Mouse (Mus musculus) hindbrain, embryonic 13.5 days (tissue): ENCODE results near the gene Lemd2. TPM values are rescaled to one million over a fixed set of nuclear protein-coding genes. Genes with fewer than 3 reads are reported as not detected.

Experiments used
- ATAC-seq: fragments of 200-750 bp; cut with Nextera tagmentation; 2 replicates; pipeline ENCODE4 v1.8.0; 2017; ENCODE audit warnings: moderate TSS enrichment; ENCODE audit not compliant: low FRiP score
- H3K27ac ChIP-seq: fragments of 300-500 bp; sonication (generic); 2 replicates; pipeline ENCODE4 v1.5.1; 2015; ENCODE audit warnings: inconsistent platforms, mild to moderate bottlenecking, moderate library complexity
- H3K27me3 ChIP-seq: fragments of 300-500 bp; sonication (generic); 2 replicates; pipeline ENCODE4 v1.6.1; 2015; ENCODE audit warnings: mild to moderate bottlenecking, inconsistent platforms
- H3K36me3 ChIP-seq: fragments of 300-500 bp; sonication (generic); 2 replicates; pipeline ENCODE4 v1.6.1; 2015; ENCODE audit warnings: mild to moderate bottlenecking, inconsistent platforms
- H3K4me1 ChIP-seq: fragments of 300-500 bp; sonication (generic); replicated peaks from 2 replicates; pipeline ENCODE4 v1.6.1; 2015; ENCODE audit warnings: inconsistent platforms
- H3K4me2 ChIP-seq: fragments of 300-500 bp; sonication (generic); 2 replicates; pipeline ENCODE4 v1.6.1; 2015; ENCODE audit warnings: inconsistent platforms, mild to moderate bottlenecking, moderate library complexity
- H3K4me3 ChIP-seq: fragments of 300-500 bp; sonication (generic); 2 replicates; pipeline ENCODE4 v1.5.1; 2015; ENCODE audit warnings: mild to moderate bottlenecking, inconsistent platforms
- H3K9ac ChIP-seq: fragments of 300-500 bp; sonication (generic); 2 replicates; pipeline ENCODE4 v1.6.1; 2015; ENCODE audit warnings: mild to moderate bottlenecking, inconsistent platforms
- H3K9me3 ChIP-seq: fragments of 300-500 bp; sonication (generic); 2 replicates; pipeline ENCODE4 v1.6.1; 2016; ENCODE audit warnings: inconsistent platforms
- WGBS: fragments of 180-500 bp; shearing (Covaris S2); methylation state at CpG from one replicate; pipeline ENCODE4 v1.1.7; 2015; 5-methylcytosine and 5-hydroxymethylcytosine counted together
- polyA plus RNA-seq: library from polyadenylated mRNA; unstranded; fragments of >200 nt; fragmentation: Nextera tagmentation; extraction: Ambion mirVana; gene quantifications from 2 replicates; pipeline ENCODE4 v1.2.1, GENCODE M21; 2015

Gene Lemd2
- polyA plus RNA-seq, 1 experiment from 2014 or later = 19.9 TPM

DNA sequence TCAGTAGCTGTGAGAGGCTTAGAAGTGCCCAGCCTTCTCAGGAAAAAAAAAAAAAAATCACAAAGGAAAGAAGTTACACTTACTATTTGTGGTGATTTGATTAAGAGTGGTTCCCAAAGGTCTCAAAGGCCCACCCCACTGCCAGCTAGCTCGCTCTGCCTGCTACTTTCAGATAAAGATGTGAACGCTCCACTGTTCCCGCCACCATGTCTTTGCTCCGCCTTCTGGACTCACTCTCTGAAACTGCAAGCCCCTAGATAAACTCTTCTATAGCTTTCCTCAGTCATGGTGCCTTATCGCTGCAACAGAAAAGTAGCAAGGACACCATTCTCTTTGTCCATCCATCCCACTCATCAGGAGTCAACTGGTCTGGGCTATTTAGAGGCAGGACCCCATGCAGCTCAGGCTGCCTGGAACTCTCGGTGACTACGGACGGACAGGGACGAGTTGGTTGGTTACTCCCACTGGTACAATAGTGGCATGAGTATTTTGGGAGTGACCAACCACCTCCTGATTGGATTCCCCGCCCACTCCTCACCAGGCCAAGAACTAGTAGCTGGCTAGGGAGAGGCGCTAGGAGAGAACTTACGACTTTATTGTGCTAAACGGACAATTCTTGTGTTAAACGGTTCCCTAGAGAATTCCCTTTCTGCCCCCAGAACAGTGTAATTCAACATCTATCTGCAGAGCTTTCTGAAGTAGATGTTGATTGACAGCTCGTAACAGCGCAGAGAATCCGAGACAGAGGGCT lies 25.7 kb downstream of the Lemd2 start:
- Histone ChIP-seq H3K36me3 (no peaks in the 10 kb centered on the region), H3K4me2 (no peak overlapping the region)
- 80% methylated on average over 17 of the region's 17 CpGs for WGBS

GRCm38 (mm10) chr17:27178019-27178418 lies 26.2 kb downstream of the Lemd2 start:
- H3K36me3 ChIP-seq = no peaks in the 10 kb centered on the region
- ATAC-seq = no peak
- H3K4me3 ChIP-seq = no peak overlapping the region
- no peak overlapping the region for H3K9ac ChIP-seq
- H3K9me3 ChIP-seq = no peaks in the 10 kb centered on the region
- 93% methylated on average over 9 of the region's 9 CpGs for WGBS
- no peaks in the 10 kb centered on the region for H3K27me3 ChIP-seq
- H3K4me1 ChIP-seq = peaks cover 27% of the 10 kb centered on the region
- no peak overlapping the region for H3K4me2 ChIP-seq
- H3K27ac ChIP-seq = no peak overlapping the region

More for the DNA sequence above, 25.7 kb downstream of the Lemd2 start:
- H3K27ac ChIP-seq = no peak overlapping the region
- H3K27me3 ChIP-seq = no peaks in the 10 kb centered on the region
- ATAC-seq = no peak
- H3K4me1 ChIP-seq = peaks cover 27% of the 10 kb centered on the region
- no peak overlapping the region for H3K9ac ChIP-seq
- H3K9me3 ChIP-seq = no peaks in the 10 kb centered on the region
- H3K4me3 ChIP-seq = no peak overlapping the region

GRCm38 (mm10) chr17:27176754-27177153 lies 27.5 kb downstream of the Lemd2 start:
- 81% methylated on average over 4 of the region's 4 CpGs for WGBS
- no peaks in the 10 kb centered on the region for H3K36me3 ChIP-seq
- H3K4me1 ChIP-seq = peaks cover 20% of the 10 kb centered on the region
- no peak overlapping the region for H3K27ac ChIP-seq
- no peak for ATAC-seq
- H3K27me3 ChIP-seq = no peaks in the 10 kb centered on the region
- H3K9ac ChIP-seq = no peak overlapping the region; the same call in 1 of the 2 replicates
- H3K4me2 ChIP-seq = no peak overlapping the region
- H3K4me3 ChIP-seq = no peak overlapping the region
- H3K9me3 ChIP-seq = no peaks in the 10 kb centered on the region

- peak overlapping the region; percentile 73 for H3K27ac ChIP-seq
- H3K27me3 ChIP-seq = no peaks in the 10 kb centered on the region
- ATAC-seq = no peak
Observed at GRCm38 (mm10) chr17:27176287-27176686, 28.0 kb downstream of the Lemd2 start.

DNA sequence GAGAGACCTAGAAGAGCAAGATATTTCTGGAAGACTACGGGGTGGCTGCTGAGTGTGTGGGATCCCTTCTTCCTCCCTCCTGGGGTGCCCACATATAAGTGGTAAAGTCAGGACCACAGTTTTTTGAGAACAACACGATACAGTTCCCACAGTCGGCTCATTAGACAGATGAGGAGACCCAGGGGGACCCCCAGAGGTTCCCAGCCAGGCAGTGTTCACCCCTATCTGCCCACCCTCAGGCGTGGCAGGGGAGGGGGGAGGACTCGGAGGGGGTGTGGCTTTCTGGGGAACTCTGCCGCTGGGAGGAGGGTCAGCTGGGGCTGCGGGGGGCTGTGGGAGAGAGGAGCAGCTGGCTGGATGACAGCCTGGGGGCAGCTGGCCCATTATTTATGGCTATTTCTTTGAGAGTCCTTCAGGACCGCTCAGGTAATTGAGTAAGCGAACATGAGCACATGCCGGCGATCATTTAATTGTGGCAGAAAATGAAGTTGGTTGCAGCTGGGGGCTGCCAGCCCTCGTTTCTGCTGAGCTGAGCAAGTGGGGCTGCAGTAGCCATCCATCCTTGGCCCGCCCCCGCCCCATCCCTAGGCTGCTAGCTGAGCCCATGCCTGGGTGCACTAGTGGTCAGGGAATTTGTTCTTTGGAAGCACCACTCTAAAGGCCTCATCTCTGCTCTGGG lies 28.9 kb downstream of the Lemd2 start:
- peak; percentile 78 for ATAC-seq
- Histone ChIP-seq H3K36me3 (no peaks in the 10 kb centered on the region), H3K4me1 (peaks cover 20% of the 10 kb centered on the region), H3K27me3 (no peaks in the 10 kb centered on the region), H3K9ac (peak overlapping the region; percentile 6; the same call in 1 of the 2 replicates), H3K4me3 (no peak overlapping the region), H3K4me2 (0 out of 2 replicates have a peak overlapping the region, but pooled peaks have one; percentile 17), H3K9me3 (no peaks in the 10 kb centered on the region), H3K27ac (peak overlapping the region; percentile 73)
- 23% methylated on average over 14 of the region's 14 CpGs for WGBS

More at GRCm38 (mm10) chr17:27176287-27176686, 28.0 kb downstream of the Lemd2 start:
- Histone ChIP-seq H3K36me3 (no peaks in the 10 kb centered on the region), H3K4me3 (no peak overlapping the region), H3K9me3 (no peaks in the 10 kb centered on the region), H3K9ac (peak overlapping the region; percentile 6; the same call in 1 of the 2 replicates), H3K4me1 (peaks cover 20% of the 10 kb centered on the region), H3K4me2 (no peak overlapping the region)
- WGBS = 78% methylated on average over 3 of the region's 3 CpGs

- 64% methylated on average over 3 of the region's 3 CpGs for WGBS
- ATAC-seq = no peak
- Histone ChIP-seq H3K4me1 (peaks cover 20% of the 10 kb centered on the region), H3K27me3 (no peaks in the 10 kb centered on the region), H3K4me2 (no peak overlapping the region), H3K9ac (no peak overlapping the region), H3K36me3 (no peaks in the 10 kb centered on the region), H3K27ac (0 out of 2 replicates have a peak overlapping the region, but pooled peaks have one; percentile 4), H3K9me3 (no peaks in the 10 kb centered on the region), H3K4me3 (no peak overlapping the region)
Observed at GRCm38 (mm10) chr17:27173715-27174114, 30.6 kb downstream of the Lemd2 start.

DNA sequence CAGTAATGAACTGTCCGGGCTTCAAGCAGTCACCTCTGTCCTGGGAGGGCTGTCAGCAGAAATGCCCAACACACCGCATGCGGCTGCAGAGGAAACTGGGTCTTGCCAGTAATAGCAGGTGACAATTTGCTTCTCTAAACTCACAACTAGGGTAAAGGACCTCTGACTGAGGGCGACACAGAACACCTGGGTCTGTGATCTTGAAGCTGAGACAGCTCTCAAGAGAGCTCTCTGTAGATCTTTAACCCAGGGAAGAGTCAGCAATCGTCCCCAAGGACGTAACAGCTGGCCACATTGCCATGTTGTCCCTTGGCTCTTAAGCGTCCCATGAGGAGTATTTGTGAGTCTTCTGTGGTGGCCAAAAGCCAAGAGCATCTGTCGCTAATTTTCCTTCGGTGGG lies 31.8 kb downstream of the Lemd2 start:
- 79% methylated on average over 9 of the region's 9 CpGs for WGBS
- Histone ChIP-seq H3K4me2 (no peak overlapping the region), H3K4me3 (no peak overlapping the region), H3K4me1 (peaks cover 22% of the 10 kb centered on the region), H3K27ac (no peak overlapping the region), H3K9me3 (no peaks in the 10 kb centered on the region), H3K36me3 (no peaks in the 10 kb centered on the region), H3K27me3 (no peaks in the 10 kb centered on the region), H3K9ac (no peak overlapping the region)
- no peak for ATAC-seq

GRCm38 (mm10) chr17:27171121-27171520 lies 33.1 kb downstream of the Lemd2 start:
- 78% methylated on average over 5 of the region's 5 CpGs for WGBS

GRCm38 (mm10) chr17:27169952-27170695 lies 34.1 kb downstream of the Lemd2 start:
- no peak overlapping the region for H3K27ac ChIP-seq
- H3K9me3 ChIP-seq = no peaks in the 10 kb centered on the region
- WGBS = 80% methylated on average over 11 of the region's 11 CpGs
- H3K4me1 ChIP-seq = peaks cover 5% of the 10 kb centered on the region
- ATAC-seq = no peak
- H3K9ac ChIP-seq = no peak overlapping the region
- H3K4me2 ChIP-seq = no peak overlapping the region
- H3K4me3 ChIP-seq = no peak overlapping the region
- H3K36me3 ChIP-seq = no peaks in the 10 kb centered on the region
- H3K27me3 ChIP-seq = no peaks in the 10 kb centered on the region

More at GRCm38 (mm10) chr17:27171121-27171520, 33.1 kb downstream of the Lemd2 start:
- Histone ChIP-seq H3K9ac (no peak overlapping the region), H3K27ac (no peak overlapping the region), H3K27me3 (no peaks in the 10 kb centered on the region), H3K9me3 (no peaks in the 10 kb centered on the region), H3K4me3 (no peak overlapping the region), H3K4me2 (no peak overlapping the region), H3K36me3 (no peaks in the 10 kb centered on the region), H3K4me1 (peaks cover 15% of the 10 kb centered on the region)
- ATAC-seq = no peak

DNA sequence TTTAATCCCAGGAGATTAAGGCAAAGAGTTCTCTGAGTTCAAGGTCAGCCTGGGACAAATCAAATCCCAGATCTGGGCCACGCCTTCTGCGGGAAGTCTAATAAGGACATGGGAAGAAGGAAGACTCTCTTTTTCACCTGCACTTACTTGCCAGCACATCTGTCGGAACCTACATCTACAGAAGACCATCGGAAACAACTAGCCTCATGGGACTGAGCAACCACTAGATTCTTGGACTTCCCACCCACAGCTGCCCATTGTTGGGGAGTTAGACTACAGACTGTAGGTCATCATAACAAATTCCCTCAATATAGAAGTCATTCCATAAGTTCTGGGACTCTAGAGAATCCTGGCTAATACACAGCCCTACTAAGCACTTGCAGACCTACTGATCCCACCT lies 35.7 kb downstream of the Lemd2 start:
- Histone ChIP-seq H3K36me3 (no peaks in the 10 kb centered on the region), H3K9ac (no peak overlapping the region), H3K27me3 (no peaks in the 10 kb centered on the region), H3K4me1 (peaks cover 7% of the 10 kb centered on the region; the same call in 1 of the 2 replicates), H3K4me2 (no peak overlapping the region), H3K27ac (no peak overlapping the region), H3K4me3 (no peak overlapping the region), H3K9me3 (no peaks in the 10 kb centered on the region)
- WGBS = 94% methylated on average over 4 of the region's 4 CpGs
- ATAC-seq = no peak

GRCm38 (mm10) chr17:27167545-27167944 lies 36.7 kb downstream of the Lemd2 start, which contains the start of gene Ip6k3:
Gene Ip6k3, minus strand, starts transcription at chr17:27167795.
- H3K4me3 ChIP-seq = no peak within 1 kb of the TSS
- no peaks in the 10 kb centered on the region for H3K36me3 ChIP-seq
- no peak within 1 kb of the TSS for H3K9ac ChIP-seq
- no peak within 1 kb of the TSS for H3K27ac ChIP-seq
- H3K27me3 ChIP-seq = no peaks in the 10 kb centered on the region
- no peak within 1 kb of the TSS for H3K4me2 ChIP-seq
- H3K9me3 ChIP-seq = no peaks in the 10 kb centered on the region
- no peak for ATAC-seq
- 60% methylated on average over 4 of the region's 4 CpGs for WGBS
- H3K4me1 ChIP-seq = peaks cover 15% of the 10 kb centered on the region

- H3K27ac ChIP-seq = no peak overlapping the region
- no peaks in the 10 kb centered on the region for H3K27me3 ChIP-seq
- ATAC-seq = no peak
- H3K9me3 ChIP-seq = no peaks in the 10 kb centered on the region
- H3K36me3 ChIP-seq = no peaks in the 10 kb centered on the region
- no peak overlapping the region for H3K4me2 ChIP-seq
- H3K9ac ChIP-seq = no peak overlapping the region
- H3K4me1 ChIP-seq = peaks cover 15% of the 10 kb centered on the region
- H3K4me3 ChIP-seq = no peak overlapping the region
- 72% methylated on average over 6 of the region's 6 CpGs for WGBS
Observed at GRCm38 (mm10) chr17:27166901-27167300, 37.4 kb downstream of the Lemd2 start.
